10 mouse cellular contexts compared by ENCODE assay signal in the genomic region with DNA sequence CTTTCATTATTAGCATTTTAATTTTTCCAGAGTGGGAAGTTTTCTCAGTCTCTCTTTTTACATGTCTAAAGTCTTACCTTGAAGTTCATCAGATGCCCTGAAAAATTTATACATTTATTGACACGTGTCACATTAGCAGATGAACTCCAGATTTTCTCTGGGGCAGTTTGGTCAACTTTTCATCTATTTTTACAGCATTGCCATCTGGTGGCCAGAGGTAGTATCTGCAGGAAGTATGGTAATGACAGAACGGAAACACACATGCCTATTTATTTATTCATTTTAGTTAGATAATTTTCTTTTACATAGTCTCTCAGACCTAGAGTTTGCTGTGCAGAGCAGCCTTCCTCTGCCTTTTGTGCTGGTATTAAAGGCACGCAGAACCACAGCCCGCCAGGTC. TPM values are rescaled to one million over a fixed set of nuclear protein-coding genes. Genes with fewer than 3 reads are reported as not detected.
DNase-seq lines count a peak whose midpoint lies in the region; ATAC-seq and TF ChIP-seq lines count a peak whose summit lies in the region.
"Had no signal": no experiment of that assay in that cellular context is flagged by ENCODE, and none has a peak within 500 bp of the region (broad histone marks: within the 10 kb centered on the region; RNA-seq: fewer than 3 reads in every experiment).

No protein-coding gene starts in this region.

- no peak overlapping the region for H3K4me3 ChIP-seq in stomach, postnatal 0 days (ENCODE audit: low read depth, low read length)
- H3K4me3 ChIP-seq in intestine, embryonic 16.5 days (ENCODE audit: low read length), result no peak overlapping the region
- H3K4me3 ChIP-seq: heart, embryonic 13.5 days had no signal

- H3K9me3 ChIP-seq in stomach, postnatal 0 days (ENCODE audit: control insufficient read depth, low read length), result peaks cover 5% of the 10 kb centered on the region; the same call in 1 of the 2 replicates
- no peaks in the 10 kb centered on the region; the same call in 1 of the 2 replicates for H3K9me3 ChIP-seq in intestine, embryonic 16.5 days (ENCODE audit: control insufficient read depth, low read length)

- H3K4me2 ChIP-seq in stomach, postnatal 0 days (replicated peaks; ENCODE audit: low read depth), result no peak overlapping the region
- H3K4me2 ChIP-seq in intestine, embryonic 16.5 days (ENCODE audit: low read depth, low read length), result no peak overlapping the region
- H3K4me2 ChIP-seq: heart, embryonic 13.5 days had no signal

- no peaks in the 10 kb centered on the region for H3K36me3 ChIP-seq in stomach, postnatal 0 days (ENCODE audit: control insufficient read depth, insufficient read depth, low read length)
- H3K36me3 ChIP-seq in intestine, embryonic 16.5 days (ENCODE audit: control insufficient read depth, insufficient read depth, low read length), result no peaks in the 10 kb centered on the region
- H3K36me3 ChIP-seq: heart, embryonic 13.5 days had no signal

- TF ChIP-seq CTCF in stomach, postnatal 0 days (IDR thresholded peaks at IDR 0.05; ENCODE audit: low read depth), result peak; percentile 72

- ATAC-seq in stomach, postnatal 0 days (ENCODE audit: low FRiP score, low TSS enrichment), result no peak
- ATAC-seq in intestine, embryonic 16.5 days, result no peak

- H3K4me1 ChIP-seq in stomach, postnatal 0 days (replicated peaks; ENCODE audit: control insufficient read depth, insufficient read depth), result no peaks in the 10 kb centered on the region
- no peaks in the 10 kb centered on the region for H3K4me1 ChIP-seq in intestine, embryonic 16.5 days (ENCODE audit: control insufficient read depth, insufficient read depth, low read length)
- H3K4me1 ChIP-seq: heart, embryonic 13.5 days had no signal

- peak; percentile 3 for DNase-seq in cerebellum, adult 8-10 months
- DNase-seq in cerebellum, adult 9-11 months, result no peak
- DNase-seq in left cerebral cortex, postnatal 14 days (ENCODE audit: low spot score in 2 of 2), result peak; percentile 12 to 19
- no peak for DNase-seq in left cerebral cortex, adult 8-10 months (ENCODE audit: low spot score in 2 of 2)
- peak; percentile 22 for DNase-seq in brain, adult 2 months (ENCODE audit: low read depth, low spot score)
- peak; percentile 18 to 47 for DNase-seq in kidney, postnatal 36 days
- no peak for DNase-seq in stomach, postnatal 0 days (ENCODE audit: low spot score)

- intact Hi-C loops in left cerebral cortex, postnatal 14 days (cut with DNase I), result no loop called here

- H3K27me3 ChIP-seq in stomach, postnatal 0 days (ENCODE audit: control insufficient read depth, insufficient read depth, low read length), result no peaks in the 10 kb centered on the region
- H3K27me3 ChIP-seq in intestine, embryonic 16.5 days (replicated peaks; ENCODE audit: control insufficient read depth, insufficient read depth, low read length), result no peaks in the 10 kb centered on the region
- H3K27me3 ChIP-seq: heart, embryonic 13.5 days had no signal

- H3K9ac ChIP-seq in stomach, postnatal 0 days (ENCODE audit: low read length), result no peak overlapping the region
- H3K9ac ChIP-seq in intestine, embryonic 16.5 days (ENCODE audit: low read depth, low read length), result no peak overlapping the region
- H3K9ac ChIP-seq: heart, embryonic 13.5 days had no signal

- H3K27ac ChIP-seq in stomach, postnatal 0 days (replicated peaks), result no peak overlapping the region
- H3K27ac ChIP-seq in intestine, embryonic 16.5 days (ENCODE audit: low read length), result no peak overlapping the region
- H3K27ac ChIP-seq: heart, embryonic 13.5 days; macrophage had no signal

- TF ChIP-seq EP300 in stomach, postnatal 0 days (optimal IDR thresholded peaks at IDR 0.05), result no peak

- 27% methylated on average over 4 of the region's 4 CpGs for WGBS in stomach, postnatal 0 days
- WGBS in intestine, embryonic 16.5 days, result 32% methylated on average over 4 of the region's 4 CpGs

RNA-seq across cellular contexts. Expression of a gene that starts 58.4 kb away (rescaled TPM):
- 10 to 100 TPM; 50.8 to 57.8 TPM for total RNA-seq in left cerebral cortex, postnatal 14 days (2021)
- total RNA-seq in left cerebral cortex, adult 8-10 months (2022), result 100 to 1,000 TPM; 173 to 220 (median 186) TPM
- polyA plus RNA-seq in stomach, postnatal 0 days (2015; fragmentation: Nextera tagmentation; extraction: Ambion mirVana), result 1.2 and 1.8 TPM in 2 replicates
- polyA plus RNA-seq in intestine, embryonic 16.5 days (2015; fragmentation: Nextera tagmentation; extraction: Ambion mirVana), result 1.5 and 1.8 TPM in 2 replicates

Comparison
In these comparisons a context has a peak if more than half of its experiments do, and no peak if none do; other contexts are left out.
1. DNase-seq: peak in cerebellum, adult 8-10 months (single experiment), left cerebral cortex, postnatal 14 days (2 of 2), brain, adult 2 months (single experiment) and kidney, postnatal 36 days (2 of 2); none in cerebellum, adult 9-11 months (single experiment), left cerebral cortex, adult 8-10 months (0 of 2) and stomach, postnatal 0 days (single experiment).